Mouse (Mus musculus) stomach, embryonic 15.5 days (tissue): ENCODE measurements around the gene Slc1a4. TPM values are rescaled to one million over a fixed set of nuclear protein-coding genes. Genes with fewer than 3 reads are reported as not detected.

ENCODE experiments used
- ATAC-seq: fragments of 200-750 bp; cut with Nextera tagmentation; 2 replicates; pipeline ENCODE4 v1.8.0; 2017; ENCODE audit warnings: low read depth, moderate number of reproducible peaks, moderate TSS enrichment; ENCODE audit not compliant: insufficient read depth, low FRiP score
- H3K27ac ChIP-seq: fragments of 300-500 bp; sonication (generic); 2 replicates; pipeline ENCODE4 v1.5.1; 2015; ENCODE audit warnings: mild to moderate bottlenecking, inconsistent platforms
- H3K27me3 ChIP-seq: fragments of 300-500 bp; sonication (generic); replicated peaks from 2 replicates; pipeline ENCODE4 v1.6.1; 2015; ENCODE audit warnings: inconsistent platforms
- H3K36me3 ChIP-seq: fragments of 300-500 bp; sonication (generic); 2 replicates; pipeline ENCODE4 v1.6.1; 2015; ENCODE audit warnings: inconsistent platforms
- H3K4me1 ChIP-seq: fragments of 300-500 bp; sonication (generic); 2 replicates; pipeline ENCODE4 v1.6.1; 2015; ENCODE audit warnings: inconsistent platforms
- H3K4me2 ChIP-seq: fragments of 300-500 bp; sonication (generic); 2 replicates; pipeline ENCODE4 v1.6.1; 2015; ENCODE audit warnings: mild to moderate bottlenecking, inconsistent platforms
- H3K4me3 ChIP-seq: fragments of 300-500 bp; sonication (generic); replicated peaks from 2 replicates; pipeline ENCODE4 v1.5.1; 2015; ENCODE audit warnings: inconsistent platforms
- H3K9ac ChIP-seq: fragments of 300-500 bp; sonication (generic); 2 replicates; pipeline ENCODE4 v1.6.1; 2015; ENCODE audit warnings: inconsistent platforms
- H3K9me3 ChIP-seq: fragments of 300-500 bp; sonication (generic); 2 replicates; pipeline ENCODE4 v1.6.1; 2016; ENCODE audit warnings: inconsistent platforms
- WGBS: fragments of 180-500 bp; shearing (Covaris S2); methylation state at CpG from one replicate; pipeline ENCODE4 v1.1.7; 2015; 5-methylcytosine and 5-hydroxymethylcytosine counted together
- polyA plus RNA-seq: library from polyadenylated mRNA; unstranded; fragments of >200 nt; fragmentation: Nextera tagmentation; extraction: Ambion mirVana; gene quantifications from 2 replicates; pipeline ENCODE4 v1.2.1, GENCODE M21; 2015

Gene Slc1a4
- polyA plus RNA-seq, 1 experiment from 2014 or later, result 15.0 TPM

DNA sequence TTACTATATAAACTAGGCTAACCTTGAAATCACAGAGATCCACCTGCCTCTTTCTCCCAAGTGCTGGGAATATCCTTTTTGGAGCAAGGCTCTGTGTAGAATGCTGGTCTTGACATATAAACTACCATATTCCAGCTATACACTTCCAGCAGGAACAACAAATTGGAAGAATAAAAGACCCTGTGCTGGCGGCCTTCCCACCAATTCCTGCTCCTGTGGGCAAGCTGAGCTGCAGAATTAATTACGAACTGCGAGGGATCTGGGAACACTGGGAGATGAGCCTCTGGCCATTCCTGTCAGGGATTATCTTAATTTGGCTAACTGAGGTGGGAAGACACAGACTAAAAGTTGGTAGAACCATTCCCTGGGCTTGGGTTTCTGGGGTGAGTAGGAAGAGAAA is 10.1 kb downstream of the Slc1a4 start:
- ATAC-seq, result no peak
- H3K9me3 ChIP-seq, result no peaks in the 10 kb centered on the region
- H3K27ac ChIP-seq, result no peak overlapping the region
- 0 out of 2 replicates have a peak, but pooled peaks cover 1% of the 10 kb centered on the region for H3K36me3 ChIP-seq
- H3K4me3 ChIP-seq, result no peak overlapping the region
- no peaks in the 10 kb centered on the region for H3K27me3 ChIP-seq
- no peak overlapping the region for H3K9ac ChIP-seq
- no peak overlapping the region for H3K4me2 ChIP-seq
- WGBS, result 90% methylated on average over 3 of the region's 3 CpGs
- H3K4me1 ChIP-seq, result no peaks in the 10 kb centered on the region; the same call in 1 of the 2 replicates

DNA sequence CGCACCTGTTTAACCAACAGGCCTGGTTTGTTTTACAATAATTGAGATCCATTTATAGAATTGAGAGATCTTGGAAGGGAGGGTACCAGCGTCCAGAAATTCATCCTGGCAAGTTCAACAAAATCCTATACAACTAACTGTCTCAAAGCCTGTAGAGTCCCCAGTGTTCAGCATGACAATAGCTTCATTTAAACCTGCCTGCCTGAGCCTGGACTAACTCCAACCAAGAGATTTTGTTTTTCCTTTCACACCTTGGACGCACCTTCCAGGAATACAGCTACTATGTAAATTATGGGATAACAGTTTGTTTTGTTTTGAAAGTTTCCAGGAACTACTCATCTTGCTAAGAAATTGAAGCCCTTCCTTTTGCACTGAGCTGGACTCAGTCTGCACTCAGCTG is 11.9 kb downstream of the Slc1a4 start:
- H3K4me3 ChIP-seq, result no peak overlapping the region
- no peaks in the 10 kb centered on the region for H3K27me3 ChIP-seq
- ATAC-seq, result no peak
- H3K4me1 ChIP-seq, result no peaks in the 10 kb centered on the region
- no peak overlapping the region for H3K27ac ChIP-seq
- 84% methylated on average over 3 of the region's 3 CpGs for WGBS
- 0 out of 2 replicates have a peak, but pooled peaks cover 5% of the 10 kb centered on the region for H3K36me3 ChIP-seq
- no peak overlapping the region for H3K4me2 ChIP-seq
- no peak overlapping the region for H3K9ac ChIP-seq
- no peaks in the 10 kb centered on the region for H3K9me3 ChIP-seq

DNA sequence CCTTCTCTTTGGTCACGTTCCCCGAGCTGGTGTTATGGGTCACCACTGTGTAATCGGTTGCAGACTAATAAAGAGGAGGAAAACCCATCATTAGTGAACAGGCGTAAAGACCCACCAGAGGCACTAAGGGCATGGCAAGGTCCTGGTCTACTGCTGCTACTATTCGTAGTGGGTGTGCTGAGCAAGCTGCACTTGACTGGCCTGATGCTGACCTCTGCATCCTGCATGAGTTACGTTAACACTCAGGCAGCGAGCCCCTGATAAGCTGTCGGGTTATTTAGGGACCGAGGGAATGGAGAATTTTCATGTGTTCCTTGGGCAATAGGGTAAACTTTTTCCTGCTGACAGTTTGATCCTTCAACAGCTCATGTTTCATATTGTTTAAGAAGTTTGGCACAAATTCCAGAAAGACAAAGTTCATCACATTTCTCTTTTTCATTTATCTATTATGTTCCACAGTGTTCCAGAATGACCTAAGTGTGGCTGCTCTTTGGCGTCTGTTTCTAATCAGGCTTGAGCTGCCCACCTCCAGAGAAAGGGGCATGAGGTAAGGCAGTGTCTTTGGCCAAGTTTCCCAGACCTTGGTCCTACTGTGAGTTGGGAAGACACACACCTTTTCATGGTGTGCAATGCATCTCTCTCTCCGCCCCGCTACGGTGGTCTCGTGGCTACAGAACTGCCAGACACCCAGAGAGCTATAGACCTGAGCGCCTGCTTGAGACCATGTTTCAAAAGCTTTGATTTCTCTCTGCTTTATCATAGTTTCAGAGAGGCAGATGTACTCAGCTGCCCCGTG is 13.7 kb downstream of the Slc1a4 start:
- ATAC-seq, result no peak
- 68% methylated on average over 16 of the region's 16 CpGs for WGBS
- Histone ChIP-seq H3K4me2 (no peak overlapping the region), H3K9me3 (no peaks in the 10 kb centered on the region), H3K9ac (no peak overlapping the region), H3K4me3 (no peak overlapping the region), H3K36me3 (0 out of 2 replicates have a peak, but pooled peaks cover 5% of the 10 kb centered on the region), H3K27ac (no peak overlapping the region), H3K27me3 (no peaks in the 10 kb centered on the region), H3K4me1 (no peaks in the 10 kb centered on the region)

DNA sequence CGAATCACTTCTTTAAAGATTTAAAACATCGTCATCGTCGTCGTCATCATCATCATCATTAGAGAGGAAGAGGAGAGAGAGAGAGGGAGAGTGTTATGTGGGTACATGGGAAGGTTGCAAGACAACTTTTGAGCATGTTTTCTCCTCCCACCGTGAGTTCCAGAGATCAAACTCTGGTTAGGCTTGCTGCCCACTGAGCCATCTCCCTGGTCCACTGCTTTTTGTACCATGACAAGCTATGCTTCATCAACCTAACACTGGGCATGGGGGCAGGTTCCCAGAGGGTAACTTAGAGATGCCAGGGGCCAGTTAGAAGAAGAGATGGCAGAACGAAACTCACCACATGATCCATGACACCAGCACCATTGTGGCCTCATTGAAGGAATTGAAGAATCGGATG is 18.9 kb downstream of the Slc1a4 start:
- Histone ChIP-seq H3K4me1 (no peaks in the 10 kb centered on the region), H3K36me3 (0 out of 2 replicates have a peak, but pooled peaks cover 16% of the 10 kb centered on the region), H3K27me3 (no peaks in the 10 kb centered on the region), H3K9me3 (no peaks in the 10 kb centered on the region), H3K27ac (no peak overlapping the region), H3K4me3 (no peak overlapping the region), H3K4me2 (no peak overlapping the region), H3K9ac (no peak overlapping the region)
- ATAC-seq, result no peak
- 88% methylated on average over 8 of the region's 8 CpGs for WGBS

DNA sequence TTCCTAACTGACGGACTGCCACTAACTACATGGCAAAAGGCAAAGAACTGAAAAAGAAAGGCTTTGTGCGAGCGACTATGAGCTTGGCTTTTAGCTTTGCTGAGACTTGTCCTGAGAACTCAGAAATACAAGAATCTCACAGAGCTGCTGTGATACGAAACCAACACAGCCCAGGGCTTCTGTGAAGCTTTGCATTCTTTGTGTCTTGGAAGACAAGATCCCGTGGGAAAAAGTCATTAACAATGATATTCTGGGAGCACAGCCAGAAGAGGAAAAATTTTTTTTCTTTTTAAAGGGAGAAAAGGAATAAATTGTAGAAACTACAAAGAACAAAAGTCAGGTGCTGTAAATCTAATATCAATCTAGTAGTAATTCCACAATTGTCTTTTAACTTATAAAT is 23.5 kb downstream of the Slc1a4 start:
- no peak overlapping the region for H3K9ac ChIP-seq
- no peaks in the 10 kb centered on the region for H3K27me3 ChIP-seq
- peaks cover 20% of the 10 kb centered on the region for H3K36me3 ChIP-seq
- H3K27ac ChIP-seq, result peak overlapping the region; percentile 27; the same call in 1 of the 2 replicates
- no peak overlapping the region for H3K4me3 ChIP-seq
- no peak overlapping the region for H3K4me2 ChIP-seq
- no peak; the same call in 1 of the 2 replicates for ATAC-seq
- H3K9me3 ChIP-seq, result no peaks in the 10 kb centered on the region
- WGBS, result 50% methylated on average over 5 of the region's 5 CpGs
- H3K4me1 ChIP-seq, result no peaks in the 10 kb centered on the region

DNA sequence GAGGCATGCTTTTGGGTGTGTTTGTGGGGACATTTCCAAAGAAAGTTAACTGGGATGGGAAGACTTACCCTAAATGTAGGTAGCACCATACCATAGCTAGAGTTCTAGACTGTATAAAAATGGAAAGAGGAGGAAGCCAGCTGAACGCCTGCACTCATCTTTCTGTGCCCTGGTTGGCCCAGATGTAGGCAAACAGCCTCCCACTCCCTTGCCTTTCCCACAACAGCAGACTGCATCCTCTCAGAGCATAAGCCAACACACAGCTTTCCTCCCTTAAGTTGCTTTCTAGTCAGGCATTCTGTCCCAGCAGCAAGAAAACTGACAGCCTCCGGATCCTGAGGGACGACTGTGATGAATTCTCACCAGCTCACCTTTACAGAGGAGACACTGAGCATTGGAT is 25.1 kb downstream of the Slc1a4 start:
- no peak overlapping the region for H3K9ac ChIP-seq
- H3K27ac ChIP-seq, result no peak overlapping the region
- 91% methylated on average over 3 of the region's 3 CpGs for WGBS
- H3K4me2 ChIP-seq, result no peak overlapping the region
- H3K9me3 ChIP-seq, result no peaks in the 10 kb centered on the region
- peaks cover 19% of the 10 kb centered on the region for H3K36me3 ChIP-seq
- no peaks in the 10 kb centered on the region for H3K27me3 ChIP-seq
- no peak overlapping the region for H3K4me3 ChIP-seq
- no peaks in the 10 kb centered on the region for H3K4me1 ChIP-seq
- no peak for ATAC-seq

DNA sequence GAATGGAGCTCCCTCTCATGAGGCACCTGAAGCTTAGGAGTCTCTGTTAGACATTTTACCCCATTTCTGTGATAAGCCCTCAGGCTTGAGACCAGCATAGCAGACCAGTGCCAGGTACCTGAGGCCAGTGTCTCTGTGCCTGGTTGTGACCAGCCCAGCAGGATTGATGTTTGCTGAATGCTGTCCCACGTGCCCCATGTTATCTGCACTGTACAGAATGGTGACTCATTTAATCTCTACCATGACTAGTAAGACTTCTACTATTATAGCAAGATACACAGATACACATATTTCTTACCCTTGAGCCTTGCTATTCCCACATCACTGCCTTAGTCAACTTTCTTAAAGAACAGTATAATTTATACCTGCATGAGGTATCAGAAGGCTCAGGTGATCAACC is 26.9 kb downstream of the Slc1a4 start:
- no peaks in the 10 kb centered on the region for H3K4me1 ChIP-seq
- peak; percentile 56; the same call in 1 of the 2 replicates for ATAC-seq
- WGBS, result 52% methylated on average over 1 of the region's 1 CpGs

DNA sequence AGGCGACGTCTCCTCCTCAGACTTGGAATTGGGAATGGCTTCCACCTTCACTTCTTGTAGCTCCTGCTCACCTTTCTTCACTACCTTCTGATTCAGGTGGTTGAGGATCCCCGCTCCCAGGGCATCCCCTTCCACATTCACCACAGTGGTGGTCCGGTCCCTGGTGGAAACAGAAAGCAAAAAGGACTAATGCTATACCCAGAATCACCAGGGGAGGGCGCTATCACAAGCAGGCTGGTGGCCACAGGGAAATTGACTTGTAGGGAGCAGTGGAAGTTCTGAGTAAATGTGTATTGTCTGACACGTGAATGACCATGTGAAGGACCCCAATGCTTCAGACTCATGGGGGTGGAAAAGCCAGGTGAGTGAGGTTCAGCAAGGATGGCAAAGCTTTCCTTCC is 28.2 kb downstream of the Slc1a4 start:
- no peak overlapping the region for H3K4me3 ChIP-seq
- no peak overlapping the region for H3K4me2 ChIP-seq
- H3K9ac ChIP-seq, result no peak overlapping the region
- no peak for ATAC-seq
- no peaks in the 10 kb centered on the region for H3K4me1 ChIP-seq
- 71% methylated on average over 6 of the region's 6 CpGs for WGBS
- no peaks in the 10 kb centered on the region for H3K9me3 ChIP-seq
- H3K27ac ChIP-seq, result no peak overlapping the region
- no peaks in the 10 kb centered on the region for H3K27me3 ChIP-seq
- H3K36me3 ChIP-seq, result peaks cover 11% of the 10 kb centered on the region

More for the DNA sequence above, 26.9 kb downstream of the Slc1a4 start:
- H3K36me3 ChIP-seq, result peaks cover 11% of the 10 kb centered on the region
- H3K4me3 ChIP-seq, result no peak overlapping the region
- H3K4me2 ChIP-seq, result no peak overlapping the region
- no peaks in the 10 kb centered on the region for H3K9me3 ChIP-seq
- H3K9ac ChIP-seq, result no peak overlapping the region
- H3K27me3 ChIP-seq, result no peaks in the 10 kb centered on the region
- no peak overlapping the region for H3K27ac ChIP-seq

DNA sequence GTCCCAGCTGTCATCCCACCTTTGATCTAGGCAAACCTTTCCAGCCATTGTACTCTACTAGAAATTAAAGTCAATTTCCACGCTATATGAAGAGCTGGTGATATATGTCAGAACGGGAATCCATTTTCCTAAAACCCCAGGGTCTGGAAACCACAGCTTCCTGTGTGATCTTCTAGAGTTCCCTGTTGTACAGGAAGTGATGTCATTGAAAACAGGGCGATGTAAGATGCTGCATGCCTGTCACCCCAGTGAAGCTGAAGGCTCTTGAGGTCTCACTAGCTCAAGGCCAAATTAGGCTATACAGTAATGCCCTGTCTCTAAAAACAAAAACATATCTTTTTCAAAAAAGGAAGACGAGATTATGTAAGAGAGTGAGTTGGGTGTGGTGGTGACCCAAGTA is 31.2 kb downstream of the Slc1a4 start:
- H3K4me3 ChIP-seq, result no peak overlapping the region
- no peaks in the 10 kb centered on the region for H3K9me3 ChIP-seq
- ATAC-seq, result no peak
- 78% methylated on average over 4 of the region's 4 CpGs for WGBS
- H3K27ac ChIP-seq, result no peak overlapping the region
- H3K27me3 ChIP-seq, result no peaks in the 10 kb centered on the region
- no peaks in the 10 kb centered on the region for H3K4me1 ChIP-seq
- no peak overlapping the region for H3K9ac ChIP-seq
- H3K4me2 ChIP-seq, result no peak overlapping the region
- H3K36me3 ChIP-seq, result peaks cover 2% of the 10 kb centered on the region; the same call in 1 of the 2 replicates

DNA sequence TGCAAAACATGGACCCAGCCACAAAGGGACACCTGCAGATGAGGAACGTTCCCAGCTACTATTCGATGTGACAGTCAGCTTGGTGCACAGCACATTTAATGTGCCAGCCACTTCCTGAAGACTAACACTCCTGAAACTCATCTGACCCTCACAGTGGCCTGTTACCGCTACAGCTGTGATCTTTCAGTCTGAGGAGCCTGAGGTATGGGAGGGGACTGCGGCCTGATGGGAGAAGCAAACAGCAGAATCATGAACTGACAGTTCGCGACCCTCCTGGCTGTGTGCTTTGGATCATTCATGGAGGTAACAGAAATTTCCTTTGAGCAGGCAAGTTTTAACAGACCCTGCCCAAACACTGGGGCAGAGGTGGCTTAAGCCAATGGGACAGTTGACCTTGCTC is 31.7 kb downstream of the Slc1a4 start:
- H3K27ac ChIP-seq, result no peak overlapping the region

DNA sequence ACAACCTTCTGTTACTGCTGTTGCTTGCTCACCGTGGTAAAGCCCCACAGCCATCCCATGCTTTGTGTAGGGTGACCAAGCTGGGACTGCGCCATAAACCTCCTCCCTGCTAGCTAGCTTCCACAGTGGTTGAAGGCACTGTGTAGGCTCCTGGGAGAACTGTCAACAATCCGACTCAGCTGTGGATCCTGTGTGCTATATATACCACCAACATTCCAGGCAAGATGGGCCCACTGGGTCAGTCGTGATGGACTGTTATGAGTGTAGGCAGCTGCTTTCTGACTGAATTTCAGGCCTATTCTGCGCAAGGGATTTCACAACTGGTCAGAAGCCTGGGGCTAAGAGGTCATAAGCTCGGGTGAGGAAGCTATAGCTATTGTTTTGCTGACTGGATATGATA is 32.6 kb downstream of the Slc1a4 start:
- no peaks in the 10 kb centered on the region for H3K27me3 ChIP-seq
- no peak for ATAC-seq
- WGBS, result 71% methylated on average over 6 of the region's 6 CpGs

More for the DNA sequence above, 31.7 kb downstream of the Slc1a4 start:
- Histone ChIP-seq H3K4me3 (no peak overlapping the region), H3K9me3 (no peaks in the 10 kb centered on the region), H3K4me1 (no peaks in the 10 kb centered on the region), H3K27me3 (no peaks in the 10 kb centered on the region), H3K9ac (no peak overlapping the region), H3K4me2 (no peak overlapping the region), H3K36me3 (peaks cover 2% of the 10 kb centered on the region; the same call in 1 of the 2 replicates)
- no peak for ATAC-seq
- WGBS, result 67% methylated on average over 6 of the region's 6 CpGs

DNA sequence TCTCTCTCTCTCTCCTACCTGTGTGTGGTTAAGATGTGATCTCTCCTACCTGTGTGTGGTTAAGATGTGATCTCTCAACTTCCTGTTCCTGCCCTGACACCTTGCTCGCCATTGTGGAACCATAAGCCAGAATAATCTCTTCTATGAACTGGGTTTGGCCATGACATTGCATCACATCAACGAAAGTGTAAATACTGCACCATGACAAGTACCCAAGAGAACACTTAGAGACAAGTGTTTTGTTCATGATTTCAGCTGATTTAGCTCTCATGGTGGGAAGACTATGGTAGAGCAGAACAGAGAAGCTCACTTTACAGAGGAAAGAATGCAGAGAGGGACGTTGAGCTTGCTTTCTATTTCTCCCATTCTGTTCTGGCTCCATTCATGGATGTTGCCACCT is 48.0 kb downstream of the Slc1a4 start:
- H3K4me1 ChIP-seq, result 0 out of 2 replicates have a peak, but pooled peaks cover 2% of the 10 kb centered on the region
- no peaks in the 10 kb centered on the region for H3K9me3 ChIP-seq
- WGBS, result 85% methylated on average over 3 of the region's 3 CpGs
- no peak overlapping the region for H3K9ac ChIP-seq
- no peak overlapping the region for H3K4me3 ChIP-seq
- no peaks in the 10 kb centered on the region for H3K27me3 ChIP-seq
- no peak for ATAC-seq
- H3K4me2 ChIP-seq, result no peak overlapping the region
- H3K27ac ChIP-seq, result no peak overlapping the region
- no peaks in the 10 kb centered on the region for H3K36me3 ChIP-seq

More for the DNA sequence above, 32.6 kb downstream of the Slc1a4 start:
- Histone ChIP-seq H3K4me2 (no peak overlapping the region), H3K4me1 (no peaks in the 10 kb centered on the region), H3K36me3 (peaks cover 2% of the 10 kb centered on the region; the same call in 1 of the 2 replicates), H3K27ac (no peak overlapping the region), H3K9ac (no peak overlapping the region), H3K4me3 (no peak overlapping the region), H3K9me3 (no peaks in the 10 kb centered on the region)
